Mouse (Mus musculus): ENCODE data around the gene Crygb.
"Not testable (repeated sequence)": the region's sequence is repeated elsewhere in the genome, so short reads cannot be mapped to it uniquely, and the experiment has no call there.

Gene Crygb

DNA sequence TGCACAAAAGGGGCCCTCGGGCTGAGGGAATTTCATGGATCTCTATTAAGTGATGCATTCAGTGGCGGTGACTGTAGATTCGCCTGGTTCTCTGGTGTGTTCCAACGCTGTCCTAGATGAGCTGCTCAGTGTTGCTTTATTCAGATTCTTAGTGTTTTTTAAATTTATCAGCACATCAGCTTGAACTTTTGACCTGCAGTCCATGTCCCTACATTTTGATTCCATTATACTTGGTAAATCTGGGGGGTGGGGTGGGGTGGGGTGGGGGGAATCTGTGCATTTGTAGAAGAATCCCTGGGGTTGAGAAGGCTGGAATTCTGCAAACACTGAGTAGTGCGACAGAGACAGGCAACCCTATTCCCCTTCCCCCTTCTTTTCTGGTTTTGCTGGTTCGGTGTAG is 8.5 kb downstream of the Crygb start, which contains the start of gene Crygc:
Gene Crygc (minus strand): TSS at position 101 of the 400 bp plus-strand sequence.
- no peak for DNase-seq (ENCODE audit: low spot score in 2 of 2)

DNA sequence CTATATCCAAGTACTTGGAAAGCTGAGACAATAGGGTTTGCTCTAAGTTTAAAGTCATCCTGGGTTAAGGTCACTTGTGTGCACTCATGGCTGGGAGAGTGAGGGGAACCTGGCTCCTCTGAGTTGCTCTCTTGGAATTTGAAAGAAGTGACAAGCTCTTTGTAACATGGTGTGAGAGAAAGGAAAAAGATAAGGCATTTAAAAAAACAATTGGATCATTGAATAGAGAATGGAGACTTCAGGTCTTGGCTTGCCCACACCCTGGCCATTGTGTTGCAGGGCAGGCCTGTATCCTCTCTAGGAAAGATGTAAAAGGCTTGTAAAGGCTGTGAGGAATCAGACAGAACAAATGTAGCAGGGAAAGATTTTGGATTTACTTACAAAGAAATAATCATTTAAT is 14.2 kb downstream of the Crygb start:
- no peak for DNase-seq (ENCODE audit: low spot score in 2 of 2)

DNA sequence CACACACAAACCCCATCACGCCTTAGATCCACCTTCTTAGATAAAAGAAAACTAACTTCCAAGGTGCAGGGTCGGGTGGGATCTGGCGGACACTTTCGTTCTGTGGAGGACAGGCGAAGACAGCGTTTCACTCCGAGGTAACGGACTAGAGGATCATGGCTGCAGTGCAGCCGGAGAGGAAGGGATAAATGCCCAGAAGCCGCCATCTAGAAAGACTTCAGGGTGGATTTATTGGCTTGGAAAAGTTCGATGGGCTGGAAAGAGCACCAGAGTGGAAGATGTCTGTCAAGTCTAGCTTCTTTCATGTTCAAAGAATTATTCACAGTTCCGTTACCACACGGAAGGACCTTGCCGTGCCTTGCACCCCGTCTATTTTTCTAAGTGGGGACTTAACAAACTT is 17.9 kb downstream of the Crygb start:
- DNase-seq (ENCODE audit: low spot score in 2 of 2) = no peak

DNA sequence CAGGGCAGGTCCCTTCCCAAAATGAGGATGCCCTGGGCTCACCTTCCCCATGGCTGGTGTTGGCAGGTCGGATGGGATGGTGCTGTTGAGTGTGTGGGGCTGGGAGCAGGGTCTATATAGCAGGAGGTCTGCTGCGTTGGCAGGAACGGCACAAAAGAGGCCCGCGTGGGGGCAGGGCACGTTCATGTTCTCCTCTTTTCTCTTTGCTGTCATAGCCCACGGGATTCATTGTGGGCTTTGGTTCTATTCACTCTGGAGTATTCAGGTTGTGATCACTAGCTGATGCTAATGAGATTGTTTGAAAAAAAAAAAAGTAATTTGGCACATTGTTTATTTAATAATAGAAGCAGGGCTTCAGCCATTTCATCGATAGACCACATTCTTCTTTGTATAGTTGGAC is 18.7 kb downstream of the Crygb start, which contains the start of gene Crygd:
Gene Crygd (minus strand): TSS at position 101 of the 400 bp plus-strand sequence.
- DNase-seq (ENCODE audit: low spot score in 2 of 2) = no peak

DNA sequence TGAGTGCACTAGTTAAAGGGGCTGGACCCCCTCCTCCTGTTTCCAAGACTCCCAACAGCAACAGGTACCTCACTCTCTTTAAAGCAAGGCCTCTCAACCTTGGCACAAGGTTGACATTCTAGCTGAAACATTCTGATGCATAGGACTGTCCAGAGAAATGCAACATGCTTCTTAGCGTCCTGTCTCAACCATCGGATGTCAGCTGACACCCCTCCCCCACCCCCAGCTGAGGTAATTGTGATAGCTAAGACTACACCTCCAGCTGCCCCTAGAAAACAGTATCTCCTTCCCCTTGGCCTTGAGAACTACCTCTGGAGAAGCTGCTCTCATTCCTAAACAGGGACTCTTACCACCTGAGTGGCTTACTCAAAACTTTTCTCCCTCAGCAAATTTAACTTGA is 29.9 kb downstream of the Crygb start:
- no peak for DNase-seq (ENCODE audit: low spot score in 2 of 2)

DNA sequence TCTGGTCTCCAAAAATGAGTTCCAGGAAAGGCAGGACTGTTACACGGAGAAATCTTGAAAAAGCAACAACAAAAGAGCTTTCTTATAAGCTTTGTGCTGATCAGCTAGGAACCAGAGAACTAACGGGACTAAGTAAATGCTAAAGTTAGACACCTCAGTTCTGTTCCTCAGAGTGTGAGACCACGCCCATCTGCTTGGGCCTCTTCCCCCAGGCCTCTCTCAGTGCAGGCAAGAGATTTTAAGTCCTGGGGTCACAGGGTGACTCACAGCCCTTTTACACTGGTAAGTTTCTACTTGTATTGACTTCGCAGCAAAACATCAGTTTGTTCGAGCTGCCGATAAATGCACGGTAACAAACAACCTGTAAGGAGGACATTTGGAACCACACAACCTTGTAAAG is 30.4 kb downstream of the Crygb start:
- no peak for DNase-seq (ENCODE audit: low spot score in 2 of 2)

DNA sequence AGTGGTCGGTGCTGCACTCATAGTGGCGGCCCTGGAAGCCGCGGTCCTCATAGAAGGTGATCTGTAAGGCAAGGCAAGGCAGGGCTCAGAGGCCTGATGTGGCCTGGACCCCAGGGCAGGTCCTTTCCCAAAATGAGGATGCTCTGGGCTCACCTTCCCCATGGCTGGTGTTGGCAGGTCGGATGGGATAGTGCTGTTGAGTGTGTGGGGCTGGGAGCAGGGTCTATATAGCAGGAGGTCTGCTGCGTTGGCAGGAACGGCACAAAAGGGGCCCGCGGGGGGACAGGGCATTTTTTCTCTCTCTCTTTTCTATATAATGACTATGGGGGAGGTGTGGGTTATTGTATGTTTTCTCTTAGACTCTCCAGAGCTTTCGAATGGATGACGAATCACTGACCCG is 31.1 kb downstream of the Crygb start, which contains the start of gene Cryge:
Gene Cryge (minus strand): TSS at position 198 of the 400 bp plus-strand sequence.
- not testable (repeated sequence) for DNase-seq (ENCODE audit: low spot score in 2 of 2)

DNA sequence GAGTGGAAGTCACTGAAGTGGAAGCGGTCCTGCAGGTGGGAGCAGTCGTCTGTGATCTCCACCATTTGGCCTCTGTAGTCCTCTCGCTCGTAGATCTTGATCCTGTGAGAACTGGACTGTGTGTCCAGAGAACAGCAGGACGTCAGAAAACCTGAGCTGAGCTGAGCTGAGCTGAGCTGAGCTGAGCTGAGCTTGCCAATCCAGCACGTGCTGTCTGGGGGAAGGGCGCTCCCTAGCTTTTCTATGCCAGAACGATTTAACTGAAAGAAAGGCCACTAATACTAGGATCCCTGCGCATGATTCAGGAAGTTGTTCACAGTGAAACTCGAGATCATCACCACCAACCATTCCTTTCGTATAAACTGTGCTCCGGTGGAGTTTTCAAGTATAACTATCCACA is 33.3 kb downstream of the Crygb start:
- peak in 1 of 2 experiments; percentile 42 for DNase-seq (ENCODE audit: low spot score in 2 of 2)

DNA sequence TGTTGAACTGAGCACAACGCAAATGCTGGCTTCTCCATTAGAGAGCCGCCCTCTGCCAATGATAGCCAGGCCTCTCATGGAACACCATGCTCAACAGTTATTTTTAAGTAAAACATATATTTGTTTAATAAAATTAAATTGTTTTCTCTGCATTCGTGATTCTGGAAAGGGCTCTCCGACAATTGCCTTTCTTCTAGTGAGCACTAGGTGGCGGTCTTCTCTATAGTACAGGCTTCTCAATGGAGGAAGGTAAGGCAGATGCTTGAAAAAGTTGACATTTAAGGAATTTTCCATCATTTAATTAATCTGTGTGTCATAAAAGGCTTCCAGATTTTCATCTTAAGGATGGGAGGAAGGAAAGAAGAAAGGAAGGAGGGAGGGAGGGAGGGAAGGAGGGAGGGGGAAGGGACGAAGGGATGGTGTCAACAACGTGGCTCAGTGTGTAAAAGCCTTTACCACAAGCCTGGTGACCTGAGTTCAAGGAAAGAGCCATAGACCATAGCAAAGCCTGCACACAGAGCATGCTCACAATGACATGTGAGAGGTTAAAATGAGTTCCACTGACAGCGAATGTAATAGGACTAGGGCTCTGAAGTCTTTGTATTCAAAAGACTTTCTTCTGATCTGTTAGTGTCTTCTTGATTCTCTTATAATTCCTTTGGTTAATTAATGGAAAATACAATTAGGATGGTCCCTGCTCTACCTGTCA is 35.5 kb downstream of the Crygb start:
- peak; percentile 10 to 26 for DNase-seq (ENCODE audit: low spot score in 2 of 2)

DNA sequence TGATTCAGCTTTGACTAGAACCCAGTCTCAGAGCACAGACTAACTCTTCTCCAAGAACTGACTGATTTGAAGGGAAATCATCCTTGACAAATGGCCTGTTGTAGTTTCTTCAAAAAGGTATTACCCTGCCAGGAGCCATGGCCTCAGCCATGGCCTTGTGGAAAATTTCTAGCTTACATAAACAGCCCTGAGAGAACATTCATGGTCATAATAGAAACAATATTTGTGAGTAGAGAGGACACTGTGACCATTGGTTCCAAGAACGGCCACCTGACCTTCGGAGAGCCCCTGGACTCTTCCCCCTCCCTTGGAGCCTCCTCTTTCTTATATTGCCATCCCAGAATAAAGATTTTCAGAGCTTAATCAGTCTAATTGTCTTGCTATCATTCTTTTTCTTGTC is 38.7 kb downstream of the Crygb start:
- no peak for DNase-seq (ENCODE audit: low spot score in 2 of 2)

DNA sequence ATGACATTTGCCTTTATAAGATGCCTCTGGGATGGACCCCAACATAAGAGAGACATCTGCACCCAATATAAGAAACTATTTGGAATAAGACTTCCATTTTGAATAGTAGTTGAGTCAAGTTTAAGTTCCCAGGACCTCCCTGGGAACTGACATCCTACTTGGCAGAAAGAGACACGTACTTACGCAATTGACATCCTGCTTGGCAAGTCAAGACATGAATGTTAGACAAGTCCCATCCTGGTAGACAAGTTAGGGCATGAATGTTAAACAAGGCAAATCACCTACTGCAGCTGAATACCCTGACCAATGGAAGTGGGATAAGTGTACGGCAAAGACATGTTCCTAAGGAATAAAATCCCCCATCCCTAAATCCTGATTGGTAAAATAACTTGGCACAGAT is 40.3 kb downstream of the Crygb start:
- peak in 1 of 2 experiments; percentile 4 for DNase-seq (ENCODE audit: low spot score in 2 of 2)

DNA sequence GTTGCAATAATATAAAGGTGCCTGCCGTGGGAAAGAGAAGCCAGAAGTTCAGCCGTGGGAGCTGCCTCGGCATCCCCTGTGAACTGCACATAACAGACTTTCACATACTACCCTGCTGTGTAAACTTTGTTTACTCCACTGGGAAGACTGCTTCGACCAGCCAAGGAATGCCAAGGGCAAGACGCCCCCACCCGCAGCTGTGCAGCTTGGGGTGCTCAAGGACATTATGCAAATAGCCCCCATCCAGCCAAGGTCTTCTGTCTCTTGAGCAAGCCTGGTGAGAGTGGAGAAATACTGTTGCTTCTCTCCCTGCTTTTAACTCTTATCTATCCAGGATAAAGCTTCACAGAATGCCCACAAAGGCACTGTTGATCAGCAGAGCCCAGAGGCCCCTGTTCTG is 41.3 kb downstream of the Crygb start:
- peak in 1 of 2 experiments; percentile 23 for DNase-seq (ENCODE audit: low spot score in 2 of 2)

DNA sequence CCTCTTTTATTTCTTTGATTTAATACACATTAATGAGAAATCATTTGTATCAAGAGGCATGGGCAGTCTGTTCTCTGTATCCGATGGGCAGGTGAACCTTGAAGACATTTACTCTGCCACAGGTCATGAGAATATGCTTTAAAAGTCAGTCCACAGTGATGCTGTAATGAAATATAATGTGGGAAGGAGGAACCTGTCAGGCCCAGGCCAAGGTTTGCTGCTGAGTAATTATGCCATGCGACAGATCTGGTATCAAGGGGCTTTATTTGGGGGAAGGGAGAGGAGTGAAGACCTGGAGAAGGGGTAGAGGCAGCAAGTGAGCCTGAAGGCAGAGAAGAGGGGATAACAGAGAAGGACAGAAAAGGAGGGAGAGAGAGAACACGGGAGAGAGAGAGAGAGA is 42.4 kb downstream of the Crygb start:
- no peak for DNase-seq (ENCODE audit: low spot score in 2 of 2)

DNA sequence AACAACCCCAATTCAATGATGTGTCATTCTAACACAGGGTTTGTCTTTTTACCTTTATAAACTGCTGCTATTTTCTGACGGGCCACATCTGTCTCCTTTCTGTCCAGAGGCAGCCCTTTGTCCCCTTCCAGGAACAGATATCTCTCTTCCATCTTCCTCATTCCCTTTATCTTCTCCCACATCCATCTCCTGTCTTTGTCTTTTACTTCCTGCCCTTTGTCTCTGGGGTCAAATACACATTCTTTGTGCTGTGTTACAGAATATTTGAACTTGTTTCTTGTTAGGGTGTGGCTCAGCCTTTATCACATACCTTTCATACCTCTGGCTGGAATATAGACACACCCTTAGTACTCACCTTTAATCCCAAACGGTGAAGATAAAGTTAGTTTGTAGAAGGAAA is 44.5 kb downstream of the Crygb start:
- no peak for DNase-seq (ENCODE audit: low spot score in 2 of 2)

DNA sequence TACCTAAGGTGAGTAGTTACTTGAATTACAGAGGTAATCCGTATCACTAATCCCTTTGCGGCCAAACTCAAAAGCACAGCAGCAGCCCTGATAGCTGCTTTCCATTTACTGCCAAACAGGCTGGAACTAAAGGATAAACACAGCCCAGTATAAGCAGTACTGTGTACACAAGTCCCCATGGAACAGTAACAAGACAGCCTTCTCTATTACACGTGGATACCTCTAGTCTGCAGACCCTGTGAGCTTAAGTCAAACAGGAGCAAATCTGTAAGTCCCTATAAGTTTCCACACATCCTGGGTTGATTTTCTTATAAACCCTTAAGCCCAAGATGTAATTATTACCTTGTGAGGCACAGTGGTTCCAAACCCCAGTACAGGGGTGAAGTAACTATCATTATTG is 46.6 kb downstream of the Crygb start:
- no peak for DNase-seq (ENCODE audit: low spot score in 2 of 2)

DNA sequence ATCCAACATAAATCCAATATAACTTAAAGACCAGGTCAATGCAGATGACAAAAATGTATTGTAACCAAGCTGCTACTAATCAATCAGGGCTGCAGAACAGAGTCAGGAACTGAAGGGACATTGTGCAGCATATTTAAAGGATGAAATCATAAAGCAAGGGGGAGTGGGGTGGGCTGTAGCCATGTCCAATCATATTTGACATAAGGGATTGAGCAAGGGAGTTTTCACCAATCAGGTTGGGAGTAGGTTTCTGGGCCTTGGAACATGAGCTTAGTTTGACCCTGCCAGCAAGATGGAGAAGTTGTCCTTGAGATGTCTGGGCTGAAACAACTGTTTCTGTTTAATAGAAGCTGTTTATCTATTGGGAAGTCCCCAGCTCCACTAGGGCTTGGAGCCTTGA is 49.4 kb downstream of the Crygb start, which contains the start of gene Akr1cl:
Gene Akr1cl (minus strand): TSS at position 119 of the 400 bp plus-strand sequence.
- DNase-seq (ENCODE audit: low spot score in 2 of 2) = no peak
